In genomic region chr12:110498283-110499224, GRCm38 (mm10) we compare ENCODE assay signal across 8 mouse cellular contexts. TPM values are rescaled to one million over a fixed set of nuclear protein-coding genes. Genes with fewer than 3 reads are reported as not detected.
DNase-seq lines count a peak whose midpoint lies in the region; ATAC-seq lines count a peak whose summit lies in the region.

No protein-coding gene starts in this region.

- 72% methylated on average over 22 of the region's 22 CpGs for WGBS in heart, embryonic 12.5 days
- 79% methylated on average over 22 of the region's 22 CpGs for WGBS in limb, embryonic 12.5 days
- 69% methylated on average over 22 of the region's 22 CpGs for WGBS in stomach, embryonic 15.5 days

- no peaks in the 10 kb centered on the region for H3K36me3 ChIP-seq in heart, embryonic 12.5 days
- no peaks in the 10 kb centered on the region for H3K36me3 ChIP-seq in limb, embryonic 12.5 days
- no peaks in the 10 kb centered on the region for H3K36me3 ChIP-seq in stomach, embryonic 15.5 days

- no peak for ATAC-seq in heart, embryonic 12.5 days (ENCODE audit: insufficient number of reproducible peaks, low FRiP score)
- ATAC-seq in CD4-positive, CD25-positive, alpha-beta regulatory T cell, adult 4 months: peak; percentile 30
- no peak for ATAC-seq in limb, embryonic 12.5 days (ENCODE audit: insufficient number of reproducible peaks, insufficient read depth, low FRiP score, low TSS enrichment, low read depth)
- no peak for ATAC-seq in stomach, embryonic 15.5 days (ENCODE audit: insufficient read depth, low FRiP score, low read depth)

- no peak for DNase-seq in heart, adult 18-20 months
- DNase-seq in cerebellum, postnatal 10 days: peak; percentile 86 to 94
- DNase-seq in MN1 (ENCODE audit: low spot score): no peak
- DNase-seq in layer of hippocampus, postnatal 36 days: no peak

- peak overlapping the region; percentile 50 for H3K4me2 ChIP-seq in heart, embryonic 12.5 days
- H3K4me2 ChIP-seq in limb, embryonic 12.5 days: no peak overlapping the region
- H3K4me2 ChIP-seq in stomach, embryonic 15.5 days: peak overlapping the region; percentile 40

- H3K27me3 ChIP-seq in heart, embryonic 12.5 days (replicated peaks): no peaks in the 10 kb centered on the region
- no peaks in the 10 kb centered on the region for H3K27me3 ChIP-seq in limb, embryonic 12.5 days
- H3K27me3 ChIP-seq in stomach, embryonic 15.5 days (replicated peaks): no peaks in the 10 kb centered on the region

- no peak overlapping the region for H3K4me3 ChIP-seq in heart, embryonic 12.5 days
- H3K4me3 ChIP-seq in limb, embryonic 12.5 days (replicated peaks): no peak overlapping the region
- H3K4me3 ChIP-seq in stomach, embryonic 15.5 days (replicated peaks): no peak overlapping the region

- no peaks in the 10 kb centered on the region for H3K9me3 ChIP-seq in heart, embryonic 12.5 days (replicated peaks)
- H3K9me3 ChIP-seq in limb, embryonic 12.5 days: no peaks in the 10 kb centered on the region
- H3K9me3 ChIP-seq in stomach, embryonic 15.5 days: no peaks in the 10 kb centered on the region

- H3K9ac ChIP-seq in heart, embryonic 12.5 days: peak overlapping the region; percentile 47
- no peak overlapping the region for H3K9ac ChIP-seq in limb, embryonic 12.5 days (replicated peaks)
- H3K9ac ChIP-seq in stomach, embryonic 15.5 days: no peak overlapping the region

- peak overlapping the region; percentile 77 for H3K27ac ChIP-seq in heart, embryonic 12.5 days (ENCODE audit: poor library complexity, severe bottlenecking)
- 0 out of 2 replicates have a peak overlapping the region, but pooled peaks have one; percentile 7 for H3K27ac ChIP-seq in limb, embryonic 12.5 days
- peak overlapping the region; percentile 87 for H3K27ac ChIP-seq in stomach, embryonic 15.5 days

- peaks cover 87% of the 10 kb centered on the region for H3K4me1 ChIP-seq in heart, embryonic 12.5 days (replicated peaks)
- H3K4me1 ChIP-seq in limb, embryonic 12.5 days (replicated peaks): peaks cover 21% of the 10 kb centered on the region; the same call in 1 of the 2 replicates
- peaks cover 32% of the 10 kb centered on the region for H3K4me1 ChIP-seq in stomach, embryonic 15.5 days

RNA-seq across cellular contexts. Expression of gene Ppp2r5c, which starts 51.6 kb away (rescaled TPM):
- 142 and 147 TPM in 2 replicates for polyA plus RNA-seq in heart, embryonic 12.5 days (2016; fragmentation: Nextera tagmentation; extraction: Ambion mirVana)
- 10 to 100 TPM; 91.7 to 91.9 TPM for total RNA-seq in heart, adult 18-20 months (2021)
- 100 to 1,000 TPM; 490 to 635 TPM for polyA plus RNA-seq in CD4-positive, CD25-positive, alpha-beta regulatory T cell, adult 4 months (2017; shearing (Covaris generic))
- polyA plus RNA-seq in limb, embryonic 12.5 days (2016; fragmentation: Nextera tagmentation; extraction: Ambion mirVana): 147 and 153 TPM in 2 replicates
- 145 and 154 TPM in 2 replicates for polyA plus RNA-seq in stomach, embryonic 15.5 days (2015; fragmentation: Nextera tagmentation; extraction: Ambion mirVana)
- total RNA-seq in layer of hippocampus, postnatal 36 days (2021): 100 to 1,000 TPM; 228 to 249 TPM

Comparison
In these comparisons a context has a peak if more than half of its experiments do, and no peak if none do; other contexts are left out.
1. H3K27ac ChIP-seq: peak in every context shown above with its lines; median percentile 87 in stomach, embryonic 15.5 days; 77 in heart, embryonic 12.5 days; 7 in limb, embryonic 12.5 days.
2. DNase-seq: peak in cerebellum, postnatal 10 days (2 of 2); none in heart, adult 18-20 months (0 of 2), MN1 (single experiment) and layer of hippocampus, postnatal 36 days (0 of 2).